Mouse (Mus musculus): ENCODE results near the gene Dnaaf2.

Dnaaf2 gene

DNA sequence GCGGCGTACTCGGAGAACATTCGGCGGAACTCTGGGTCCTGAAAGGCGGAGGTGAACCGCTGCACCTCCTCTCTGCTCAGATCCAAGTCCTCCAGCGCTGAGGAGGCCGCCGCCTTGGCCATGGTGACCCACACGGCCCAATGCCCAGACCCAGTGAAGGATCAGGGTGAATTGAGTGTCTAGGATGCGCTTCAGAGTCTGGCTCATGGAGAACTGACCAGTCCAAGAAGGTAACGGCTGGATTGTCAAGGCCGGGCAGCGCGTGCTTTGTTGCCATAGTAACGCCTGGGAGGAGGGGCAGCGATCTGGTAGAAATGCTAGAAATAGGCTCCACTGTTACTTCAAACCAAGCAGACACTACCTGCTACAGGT is at the start of gene Dnaaf2:
Gene Dnaaf2 (minus strand): TSS at position 266 of the 372 bp plus-strand sequence.
- in situ Hi-C loops (cut with MboI; ENCODE audit: low sequenced_read_pairs) = no loop called here

GRCm38 (mm10) chr12:69241771-69242431 is 43.7 kb upstream of the Dnaaf2 start:
- in situ Hi-C loops (cut with MboI; ENCODE audit: low sequenced_read_pairs) = no loop called here

- in situ Hi-C loops (cut with MboI; ENCODE audit: low sequenced_read_pairs) = no loop called here
These were observed 43.2 kb upstream of the Dnaaf2 start for GRCm38 (mm10) chr12:69241405-69241770.

- in situ Hi-C loops (cut with MboI; ENCODE audit: low sequenced_read_pairs) = no loop called here
These were observed 42.6 kb upstream of the Dnaaf2 start, which contains the start of gene Klhdc1 for GRCm38 (mm10) chr12:69240876-69241275. Klhdc1 (plus strand) TSS chr12:69241176.

- in situ Hi-C loops (cut with MboI; ENCODE audit: low sequenced_read_pairs) = no loop called here
These were observed 40.1 kb upstream of the Dnaaf2 start for GRCm38 (mm10) chr12:69238284-69238683.

DNA sequence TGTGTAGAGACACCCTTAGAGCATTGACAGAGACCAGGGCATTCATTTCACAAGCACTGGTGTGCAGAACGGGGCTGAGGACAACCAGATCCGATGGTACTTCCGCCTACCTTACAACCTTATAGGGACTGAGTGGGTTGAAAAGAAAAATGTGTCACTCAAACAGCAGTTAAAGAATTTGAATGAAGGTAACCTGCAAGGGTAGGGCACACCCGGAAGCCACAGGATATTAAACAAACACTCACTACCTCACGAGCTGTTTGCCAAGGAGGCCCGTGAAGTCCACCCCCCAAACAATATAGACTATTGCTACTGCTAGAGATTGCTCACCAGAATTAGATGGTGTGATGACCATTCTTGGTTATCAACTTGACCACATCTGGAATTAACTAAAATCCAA is 37.6 kb upstream of the Dnaaf2 start:
- in situ Hi-C loops (cut with MboI; ENCODE audit: low sequenced_read_pairs) = no loop called here

- in situ Hi-C loops (cut with MboI; ENCODE audit: low sequenced_read_pairs) = no loop called here
These were observed 31.0 kb upstream of the Dnaaf2 start for GRCm38 (mm10) chr12:69229251-69229650.

DNA sequence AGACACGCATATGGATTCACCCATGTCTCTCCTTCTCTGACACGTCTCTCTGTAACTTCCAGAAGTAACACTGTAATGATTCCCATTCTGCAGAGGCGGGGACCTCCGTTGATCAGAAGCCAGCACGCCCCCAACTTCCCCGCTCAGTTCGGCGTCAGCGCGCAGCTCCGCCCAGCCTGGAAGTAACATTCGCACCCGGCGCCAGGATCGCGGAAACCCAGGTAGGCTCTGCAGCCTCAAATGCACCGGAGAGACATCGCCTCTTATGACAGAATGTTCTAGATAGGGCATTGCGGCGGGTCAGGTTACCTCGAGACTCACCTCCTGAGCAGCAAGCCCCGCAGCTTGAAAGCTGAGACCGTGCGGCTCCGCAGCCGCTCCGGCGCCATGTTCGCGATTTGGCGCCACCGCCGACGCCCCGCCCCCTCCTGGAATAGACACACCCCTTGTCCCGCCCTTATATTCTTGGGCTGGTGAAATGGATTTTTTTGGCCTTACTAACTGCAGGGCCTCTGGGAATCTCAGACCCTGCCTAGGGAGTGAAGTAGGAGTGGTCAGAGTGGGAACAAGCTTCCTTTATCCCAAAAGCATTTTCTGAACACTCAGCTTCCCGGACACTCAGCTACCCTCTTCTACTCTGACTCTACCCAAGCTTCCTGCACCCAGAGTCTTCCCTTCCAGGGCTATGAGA is 29.7 kb upstream of the Dnaaf2 start, which contains the start of gene Pole2:
Gene Pole2 (minus strand): TSS at position 420 of the 691 bp plus-strand sequence.
- in situ Hi-C loops (cut with MboI; ENCODE audit: low sequenced_read_pairs) = no loop called here

GRCm38 (mm10) chr12:69220613-69221277 is 22.5 kb upstream of the Dnaaf2 start:
- in situ Hi-C loops (cut with MboI; ENCODE audit: low sequenced_read_pairs) = loop anchor here (25.0 kb wide), 1 partner anchor 467 kb away; the partner anchor contains the start of gene Sos2

- in situ Hi-C loops (cut with MboI; ENCODE audit: low sequenced_read_pairs) = loop anchor here (25.0 kb wide), 1 partner anchor 471 kb away; the partner anchor contains the start of gene Sos2
These were observed 18.4 kb upstream of the Dnaaf2 start for GRCm38 (mm10) chr12:69216587-69216986.

- in situ Hi-C loops (cut with MboI; ENCODE audit: low sequenced_read_pairs) = loop anchor here (25.0 kb wide), 1 partner anchor 472 kb away; the partner anchor contains the start of gene Sos2
These were observed 17.0 kb upstream of the Dnaaf2 start for GRCm38 (mm10) chr12:69215000-69215785.

DNA sequence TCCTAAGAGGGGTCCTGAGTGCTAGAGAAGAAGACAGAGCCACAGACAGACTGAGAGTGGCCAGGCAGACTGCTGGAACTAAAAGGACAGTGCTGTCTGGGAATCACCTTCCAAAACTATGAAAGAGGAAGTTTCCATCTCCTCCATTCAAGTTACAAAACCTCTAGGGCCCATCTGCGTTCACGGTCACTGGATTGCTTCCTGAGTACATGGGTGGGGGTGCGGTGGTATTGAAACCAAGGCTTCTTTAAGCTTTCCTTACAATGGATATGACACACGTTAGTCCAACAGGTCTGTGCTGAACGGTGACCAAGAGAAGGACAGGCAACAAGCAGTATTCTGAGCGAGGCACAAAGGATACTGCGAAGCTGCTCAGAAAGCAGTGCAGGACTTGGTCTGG is 16.2 kb upstream of the Dnaaf2 start:
- in situ Hi-C loops (cut with MboI; ENCODE audit: low sequenced_read_pairs) = loop anchor here (25.0 kb wide), 1 partner anchor 473 kb away; the partner anchor contains the start of gene Sos2

GRCm38 (mm10) chr12:69213186-69213777 is 15.1 kb upstream of the Dnaaf2 start:
- in situ Hi-C loops (cut with MboI; ENCODE audit: low sequenced_read_pairs) = loop anchor here (25.0 kb wide), 1 partner anchor 474 kb away; the partner anchor contains the start of gene Sos2

GRCm38 (mm10) chr12:69211057-69211456 is 12.8 kb upstream of the Dnaaf2 start:
- in situ Hi-C loops (cut with MboI; ENCODE audit: low sequenced_read_pairs) = loop anchor here (25.0 kb wide), 1 partner anchor 476 kb away; the partner anchor contains the start of gene Sos2

DNA sequence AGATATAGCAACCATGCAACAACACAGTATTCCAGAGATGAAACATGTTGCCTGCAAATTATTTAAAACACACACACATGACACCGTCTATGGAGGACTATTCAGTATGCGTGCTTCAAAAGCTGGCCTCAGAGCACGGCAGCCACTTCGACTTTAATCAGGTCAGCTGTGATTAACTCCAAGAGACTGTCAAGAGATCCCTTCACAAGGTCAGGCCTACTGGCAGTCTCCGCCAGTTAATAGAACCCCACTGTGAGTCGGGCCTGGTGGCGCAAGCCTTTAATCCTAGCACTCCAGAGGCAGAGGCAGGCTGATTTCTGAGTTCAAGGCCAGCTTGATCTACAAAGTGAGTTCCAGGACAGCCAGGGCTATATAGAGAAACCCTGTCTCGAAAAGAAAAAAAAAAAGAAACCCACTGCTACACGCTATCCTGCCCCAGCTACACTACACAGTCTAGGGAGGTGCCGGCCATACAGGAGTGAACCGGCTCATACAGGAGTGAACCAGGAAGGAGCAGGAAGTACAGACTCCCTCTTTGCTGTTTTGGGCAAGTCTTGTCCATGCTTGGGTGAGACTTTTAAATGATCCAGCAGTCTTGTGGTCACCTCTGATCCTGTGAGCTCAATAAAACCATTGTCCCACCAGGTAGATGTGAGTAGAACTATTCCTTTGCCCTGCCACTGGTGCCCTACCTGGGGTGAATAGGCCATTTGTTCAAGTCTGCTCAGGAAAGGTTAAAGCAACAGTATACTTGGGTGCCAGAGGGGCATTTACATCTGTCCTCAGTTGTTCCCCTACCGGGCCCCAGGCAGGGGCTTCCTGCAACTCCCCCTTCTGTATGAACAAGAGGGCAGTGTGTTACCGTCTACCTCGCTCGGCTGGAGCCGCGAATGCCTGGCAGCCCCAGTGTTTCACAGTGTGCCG is 12.1 kb upstream of the Dnaaf2 start:
- in situ Hi-C loops (cut with MboI; ENCODE audit: low sequenced_read_pairs) = loop anchor here (25.0 kb wide), 1 partner anchor 477 kb away; the partner anchor contains the start of gene Sos2

- in situ Hi-C loops (cut with MboI; ENCODE audit: low sequenced_read_pairs) = loop anchor here (25.0 kb wide), 1 partner anchor 479 kb away; the partner anchor contains the start of gene Sos2
These were observed 10.3 kb upstream of the Dnaaf2 start for GRCm38 (mm10) chr12:69208520-69208919.

- in situ Hi-C loops (cut with MboI; ENCODE audit: low sequenced_read_pairs) = loop anchor here (25.0 kb wide), 1 partner anchor 479 kb away; the partner anchor contains the start of gene Sos2
These were observed 9.7 kb upstream of the Dnaaf2 start for GRCm38 (mm10) chr12:69207926-69208325.

DNA sequence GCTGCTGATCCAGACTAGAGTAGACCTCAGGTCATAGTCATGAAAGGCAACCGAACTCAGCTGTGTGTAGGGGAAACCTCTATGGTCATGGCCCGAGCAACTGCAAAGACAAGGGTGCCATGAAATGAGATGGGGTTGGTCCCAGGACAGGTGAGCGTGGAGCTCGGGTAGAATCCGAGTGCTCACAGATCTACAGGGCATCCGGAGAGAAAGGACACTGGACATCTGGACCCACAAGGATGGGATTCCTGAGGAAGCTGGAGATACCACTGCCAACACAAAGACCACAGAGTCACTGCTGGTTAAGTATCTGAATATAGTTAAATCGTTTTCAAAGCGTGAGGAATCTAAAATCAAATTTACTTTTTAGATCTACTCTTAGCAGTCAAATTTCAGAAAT is 9.2 kb upstream of the Dnaaf2 start:
- in situ Hi-C loops (cut with MboI; ENCODE audit: low sequenced_read_pairs) = loop anchor here (25.0 kb wide), 1 partner anchor 480 kb away; the partner anchor contains the start of gene Sos2
